Mouse (Mus musculus): ENCODE measurements around the gene Akap7.

Akap7 gene

GRCm38 (mm10) chr10:25297666-25298263, 9.9 kb downstream of the Akap7 start:
- no peak for DNase-seq (ENCODE audit: low read depth, low spot score)

DNA sequence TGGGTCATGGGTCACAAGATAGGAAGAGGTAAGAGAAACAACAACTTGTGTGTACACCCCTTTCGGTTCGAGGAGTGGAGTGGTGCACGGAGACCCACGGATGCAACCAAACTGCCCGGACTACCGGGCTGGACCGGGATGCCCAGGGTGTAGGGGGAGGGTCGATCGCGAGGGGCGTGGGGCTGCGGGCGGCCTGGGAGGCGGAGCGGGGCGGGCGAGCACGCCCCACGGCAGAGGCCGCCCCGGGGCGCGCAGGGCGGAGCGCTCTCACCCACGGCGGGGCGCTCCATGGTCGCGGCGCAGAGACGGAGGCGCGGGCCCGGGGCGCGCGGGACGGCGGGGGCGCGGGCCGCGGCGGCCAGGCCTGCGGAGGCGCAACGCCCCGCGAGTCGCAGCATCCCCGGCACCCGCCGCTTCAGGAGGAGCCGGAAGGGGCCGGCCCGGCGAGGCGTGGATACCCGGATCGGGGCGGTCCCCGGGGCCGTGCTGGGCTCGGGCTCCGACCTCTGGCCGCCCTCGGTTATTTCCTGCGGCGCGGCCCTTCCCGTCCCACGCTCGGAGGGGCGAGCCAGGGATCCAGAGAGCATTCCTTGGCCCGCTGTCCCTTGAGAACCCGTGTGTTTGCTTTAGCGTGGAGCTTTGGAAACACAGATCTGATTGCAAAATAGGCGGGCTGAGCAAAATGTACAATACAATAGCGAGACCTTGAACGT, 10.9 kb downstream of the Akap7 start:
- peak; percentile 64 for DNase-seq (ENCODE audit: low read depth, low spot score)

- no peak for DNase-seq (ENCODE audit: low read depth, low spot score)
Observed at GRCm38 (mm10) chr10:25296286-25296656, 11.4 kb downstream of the Akap7 start.

- no peak for DNase-seq (ENCODE audit: low read depth, low spot score)
Observed at GRCm38 (mm10) chr10:25295836-25296235, 11.8 kb downstream of the Akap7 start.

GRCm38 (mm10) chr10:25294999-25295398, 12.7 kb downstream of the Akap7 start:
- no peak for DNase-seq (ENCODE audit: low read depth, low spot score)

DNA sequence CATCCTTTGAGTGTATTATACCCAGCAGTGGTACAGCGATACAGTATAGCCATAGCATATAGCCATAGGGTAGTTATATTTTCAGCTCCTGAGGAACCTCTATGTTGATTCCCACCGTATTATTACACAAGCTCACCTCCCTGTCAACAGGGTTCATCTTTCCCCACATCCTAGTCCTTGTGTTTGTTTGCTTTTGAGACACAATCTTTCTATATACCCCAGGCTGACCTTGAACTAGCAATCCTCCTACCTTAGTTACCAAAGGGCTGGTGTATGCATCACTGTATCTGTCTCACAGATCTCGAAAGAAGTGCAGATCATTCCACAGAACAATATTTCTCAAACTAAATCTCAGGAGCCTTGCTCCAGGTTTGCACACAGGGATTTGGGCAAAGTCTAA, 13.9 kb downstream of the Akap7 start:
- no peak for DNase-seq (ENCODE audit: low read depth, low spot score)

GRCm38 (mm10) chr10:25291053-25291452, 16.6 kb downstream of the Akap7 start:
- DNase-seq (ENCODE audit: low read depth, low spot score): no peak

GRCm38 (mm10) chr10:25285100-25285811, 22.4 kb downstream of the Akap7 start:
- DNase-seq (ENCODE audit: low read depth, low spot score): no peak

- no peak for DNase-seq (ENCODE audit: low read depth, low spot score)
Observed at GRCm38 (mm10) chr10:25284427-25285099, 23.1 kb downstream of the Akap7 start.

DNA sequence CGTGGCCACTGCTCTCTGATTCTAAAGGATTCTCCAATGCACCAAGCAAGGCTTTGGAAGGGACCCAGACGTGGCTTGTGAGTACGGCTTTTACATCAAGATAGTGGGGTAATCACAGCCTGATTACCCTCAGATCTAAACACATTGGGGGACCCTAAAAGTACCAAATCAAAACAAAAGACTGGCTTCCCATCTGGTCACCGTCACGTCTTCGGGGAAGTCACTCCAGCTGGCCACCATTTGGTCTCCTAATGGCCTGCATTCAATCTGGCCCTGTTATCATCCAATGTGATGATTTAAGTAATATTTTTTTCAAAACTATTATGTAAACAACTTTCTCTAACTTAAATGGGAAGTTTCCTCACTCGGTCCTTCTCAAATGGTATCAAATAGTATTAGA, 24.3 kb downstream of the Akap7 start:
- no peak for DNase-seq (ENCODE audit: low read depth, low spot score)

DNA sequence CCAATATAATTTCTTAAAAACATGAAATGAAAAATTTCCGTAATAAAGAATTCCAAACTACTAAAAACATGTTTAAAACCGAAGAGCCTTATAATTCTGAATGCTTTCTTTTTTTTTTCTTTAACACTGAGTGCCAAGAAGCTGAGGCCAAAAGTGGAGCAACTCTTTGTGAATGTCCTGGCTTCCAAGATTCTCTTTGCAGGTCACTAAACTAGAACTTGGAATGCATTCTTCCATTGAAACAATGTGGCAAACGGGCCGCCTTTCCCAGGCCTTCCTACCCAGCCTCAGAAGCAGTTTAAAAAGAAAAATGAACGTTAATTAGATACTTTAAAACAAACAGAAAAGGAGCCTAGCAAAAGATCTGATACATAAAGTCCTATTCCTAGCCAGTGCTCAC, 27.5 kb downstream of the Akap7 start:
- DNase-seq (ENCODE audit: low read depth, low spot score): no peak

- DNase-seq (ENCODE audit: low read depth, low spot score): no peak
Observed at GRCm38 (mm10) chr10:25279406-25279805, 28.3 kb downstream of the Akap7 start.

DNA sequence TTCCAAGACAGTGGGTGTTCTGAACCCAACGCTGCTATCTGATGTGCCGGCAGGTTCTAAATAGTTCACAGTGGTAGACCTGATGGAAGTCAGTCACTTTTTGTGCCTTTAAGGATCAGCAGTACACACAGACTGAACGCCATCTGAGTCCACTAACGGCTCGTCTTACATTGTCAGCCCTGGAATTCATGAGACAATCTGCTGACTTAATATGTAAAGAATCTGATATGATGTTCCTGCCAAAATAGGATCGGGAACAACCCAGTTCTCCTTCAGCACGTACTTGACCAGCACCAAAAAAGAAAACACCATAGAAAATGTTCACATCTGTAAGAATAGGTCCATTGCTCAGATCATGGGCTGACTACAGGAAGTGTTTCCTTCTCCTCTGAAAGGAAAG, 32.2 kb downstream of the Akap7 start:
- no peak for DNase-seq (ENCODE audit: low read depth, low spot score)

DNA sequence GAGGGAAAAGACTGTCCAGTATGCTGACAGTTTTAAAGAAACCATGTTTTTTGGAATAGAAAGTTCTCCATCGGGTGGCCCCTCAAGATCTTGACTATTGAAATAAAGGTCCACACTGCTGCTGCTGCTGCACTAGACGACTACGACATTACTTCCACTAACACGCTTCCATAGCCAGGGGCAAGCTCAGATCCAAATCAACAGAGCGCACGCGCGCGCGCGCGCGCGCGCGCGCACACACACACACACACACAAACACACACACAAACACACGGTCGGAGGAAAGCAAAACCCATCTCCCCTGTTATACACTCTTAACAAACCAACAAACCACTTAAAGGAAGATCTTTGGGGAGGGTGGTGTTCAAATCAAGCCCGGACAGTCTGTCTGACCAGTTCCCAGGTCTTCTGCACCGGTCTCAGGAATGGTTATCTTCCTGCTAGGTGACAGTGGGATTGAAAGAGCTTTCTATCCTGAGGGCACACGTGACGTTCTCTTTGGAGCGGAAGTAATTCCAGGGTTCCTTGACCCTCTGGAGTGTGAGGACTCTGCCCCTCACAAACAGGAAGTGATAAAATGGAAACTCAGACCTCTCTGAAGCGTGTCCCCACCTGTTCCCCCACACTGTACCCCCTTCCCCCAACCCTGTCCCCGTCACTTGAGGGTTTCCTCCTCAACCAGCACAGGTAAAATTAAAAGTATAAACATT, 32.9 kb downstream of the Akap7 start:
- no peak for DNase-seq (ENCODE audit: low read depth, low spot score)

GRCm38 (mm10) chr10:25273731-25274130, 33.9 kb downstream of the Akap7 start:
- DNase-seq (ENCODE audit: low read depth, low spot score): no peak

DNA sequence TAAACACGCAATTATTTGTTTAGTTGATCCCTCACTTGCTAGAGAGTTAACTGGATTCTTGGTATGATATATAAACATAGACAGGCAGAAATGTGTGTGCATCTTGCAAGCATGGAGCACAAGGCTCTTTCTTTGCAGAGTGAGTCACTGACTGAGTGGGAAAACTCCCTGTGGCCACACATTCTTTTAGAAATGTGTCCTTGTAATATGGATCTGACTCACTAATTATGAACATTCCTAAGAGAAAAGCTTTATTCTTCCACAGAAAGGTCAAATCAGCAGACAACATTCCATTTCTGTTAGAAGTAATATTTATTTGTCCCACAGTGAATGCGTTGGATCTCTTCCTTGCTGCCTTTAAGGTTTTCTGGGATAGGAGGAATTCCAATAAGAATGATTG, 35.9 kb downstream of the Akap7 start:
- no peak for DNase-seq (ENCODE audit: low read depth, low spot score)

- no peak for DNase-seq (ENCODE audit: low read depth, low spot score)
Observed at GRCm38 (mm10) chr10:25271207-25271606, 36.5 kb downstream of the Akap7 start.

DNA sequence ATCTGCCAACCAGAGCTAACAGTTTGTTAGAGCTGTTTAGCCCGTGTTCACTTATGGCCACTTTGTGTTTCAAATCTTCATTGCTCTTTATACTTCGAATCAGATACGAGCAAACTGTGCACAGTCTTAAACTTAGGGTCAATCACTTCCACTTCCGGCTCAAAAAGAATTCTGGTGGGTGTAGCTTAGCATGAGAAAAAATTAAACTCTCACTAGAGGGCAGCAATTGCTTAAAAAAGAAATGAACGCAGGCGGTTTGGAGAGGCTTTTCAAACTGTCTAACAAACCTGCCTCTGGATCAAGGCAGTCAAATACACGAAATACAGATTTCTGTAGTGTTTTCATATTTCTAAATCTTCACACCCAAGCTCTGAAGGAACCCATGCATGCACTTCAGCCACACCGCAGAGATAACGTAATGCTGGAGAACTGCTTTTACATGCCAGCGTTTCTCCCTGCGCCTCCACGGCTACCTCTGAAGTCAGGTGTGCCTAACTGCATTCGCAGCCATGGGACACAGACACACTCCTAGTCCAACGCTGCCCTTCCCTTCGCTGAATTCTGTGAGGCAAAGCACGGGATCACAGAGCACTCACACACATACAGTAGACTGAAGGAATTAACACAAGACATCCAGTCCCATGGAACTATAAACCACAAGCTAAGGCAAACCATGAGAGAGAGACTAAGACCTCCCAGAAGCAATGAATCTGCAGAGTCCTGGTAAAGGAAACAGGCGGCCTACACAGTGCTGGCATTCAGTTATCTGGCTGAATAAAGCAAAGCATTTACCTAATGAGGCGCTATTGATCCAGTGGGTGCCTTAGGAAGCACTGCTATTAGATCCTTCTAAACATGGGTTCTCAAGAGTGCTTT, 39.0 kb downstream of the Akap7 start:
- DNase-seq (ENCODE audit: low read depth, low spot score): peak; percentile 58

DNA sequence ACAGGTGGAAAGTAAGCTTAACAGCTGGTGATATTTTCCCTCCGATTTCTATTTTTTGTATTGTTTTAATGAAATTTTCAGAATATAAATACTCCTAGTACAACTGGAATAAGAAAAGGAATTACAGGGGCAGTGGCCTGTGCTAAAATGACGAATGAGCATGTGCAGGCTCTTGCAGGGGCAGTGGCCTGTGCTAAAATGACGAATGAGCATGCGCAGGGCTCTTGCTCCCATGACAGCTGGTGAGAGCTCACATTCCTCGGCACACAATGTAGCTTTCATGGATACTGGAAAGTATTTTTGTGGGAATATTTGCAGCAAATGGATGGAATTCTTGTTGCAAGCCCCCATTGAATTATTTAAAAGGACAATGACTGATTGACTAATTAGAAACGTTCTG, 46.5 kb downstream of the Akap7 start:
- peak; percentile 50 for DNase-seq (ENCODE audit: low read depth, low spot score)

DNA sequence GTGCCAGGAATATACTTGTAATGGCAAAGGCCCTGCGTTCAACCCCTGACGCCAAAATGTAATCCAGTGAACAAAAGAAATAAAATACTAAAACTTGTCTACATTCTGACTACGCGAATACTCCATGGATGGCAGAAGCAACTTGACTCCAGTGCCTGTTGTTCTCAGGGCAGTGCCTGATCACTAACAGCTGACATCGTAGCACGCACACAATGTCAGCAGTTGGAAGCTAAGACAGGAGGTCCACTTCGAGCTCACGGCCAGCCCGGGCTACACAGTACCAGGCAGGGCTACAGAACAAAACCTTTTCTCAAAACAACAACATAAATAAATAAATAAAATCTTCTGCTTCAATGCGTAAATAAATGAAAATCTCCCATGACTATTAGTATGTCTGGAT, 46.9 kb downstream of the Akap7 start:
- no peak for DNase-seq (ENCODE audit: low read depth, low spot score)

- no peak for DNase-seq (ENCODE audit: low read depth, low spot score)
Observed at GRCm38 (mm10) chr10:25258171-25258570, 49.5 kb downstream of the Akap7 start.

Measured in forelimb bud, embryonic 11.5 days (tissue).